Comparison of ENCODE assay signal across 10 mouse cellular contexts in genomic region chr2:152729013-152729635, GRCm38 (mm10). TPM values are rescaled to one million over a fixed set of nuclear protein-coding genes. Genes with fewer than 3 reads are reported as not detected.
DNase-seq lines count a peak whose midpoint lies in the region; ATAC-seq and TF ChIP-seq lines count a peak whose summit lies in the region.
"Had no signal": no experiment of that assay in that cellular context is flagged by ENCODE, and none has a peak within 500 bp of the region (broad histone marks: within the 10 kb centered on the region; RNA-seq: fewer than 3 reads in every experiment).

No protein-coding gene starts in this region.

- no peaks in the 10 kb centered on the region for H3K9me3 ChIP-seq in liver, embryonic 16.5 days (replicated peaks; ENCODE audit: control insufficient read depth, low read length)

- peak overlapping the region; percentile 79; the same call in 1 of the 2 replicates for H3K27ac ChIP-seq in cortical plate, adult 2 months (ENCODE audit: insufficient read depth, low read length)
- peak overlapping the region; percentile 71 for H3K27ac ChIP-seq in liver, embryonic 16.5 days (ENCODE audit: low read length)

- no peak overlapping the region for H3K4me2 ChIP-seq in liver, embryonic 16.5 days (ENCODE audit: low read depth, low read length)

- peaks cover 14% of the 10 kb centered on the region for H3K27me3 ChIP-seq in liver, embryonic 16.5 days (ENCODE audit: control insufficient read depth, insufficient read depth, low read depth, low read length)

- H3K9ac ChIP-seq in liver, embryonic 16.5 days (ENCODE audit: low read depth, low read length), result no peak overlapping the region

- ATAC-seq in liver, embryonic 16.5 days (ENCODE audit: low read depth), result 0 out of 2 replicates have a peak, but pooled peaks have one; percentile 4
- ATAC-seq: CD4-positive, CD25-positive, alpha-beta regulatory T cell, adult 4 months had no signal

- 25% methylated on average over 8 of the region's 8 CpGs for WGBS in liver, embryonic 16.5 days (ENCODE audit: insufficient replicate concordance)

- no peak overlapping the region for H3K4me3 ChIP-seq in cortical plate, adult 2 months (ENCODE audit: insufficient read depth, low read length)
- no peak overlapping the region for H3K4me3 ChIP-seq in liver, embryonic 16.5 days (ENCODE audit: low read depth, low read length)

- TF ChIP-seq CTCF in cortical plate, adult 2 months (IDR thresholded peaks at IDR 0.05; ENCODE audit: extremely low read depth, insufficient read depth, low read length), result no peak

- no peaks in the 10 kb centered on the region; the same call in 1 of the 2 replicates for H3K4me1 ChIP-seq in cortical plate, adult 2 months (ENCODE audit: control insufficient read depth, insufficient read depth, low read length)
- H3K4me1 ChIP-seq in liver, embryonic 16.5 days (ENCODE audit: control insufficient read depth, low read depth, low read length), result peaks cover 30% of the 10 kb centered on the region

- TF ChIP-seq POLR2A in cortical plate, adult 2 months (IDR thresholded peaks at IDR 0.05; ENCODE audit: extremely low read depth, insufficient read depth, low read length), result no peak

- peak; percentile 94 for DNase-seq in heart, adult 11 months
- DNase-seq in heart, postnatal 4 days, result no peak
- peak; percentile 75 for DNase-seq in kidney, adult 11 months
- DNase-seq in right cerebral cortex, adult 18-20 months, result no peak
- no peak for DNase-seq in cerebellum, adult 18-20 months
- DNase-seq in retina, embryonic 14.5 days (ENCODE audit: low spot score), result no peak
- DNase-seq: cerebellum, postnatal 36 days had no signal

- H3K36me3 ChIP-seq in liver, embryonic 16.5 days (ENCODE audit: control insufficient read depth, insufficient read depth), result no peaks in the 10 kb centered on the region

RNA-seq across cellular contexts. Expression of gene Id1, which starts 6.9 kb away (rescaled TPM):
- total RNA-seq in heart, postnatal 4 days (2021), result 10 to 100 TPM; 71.8 to 76.6 TPM
- polyA plus RNA-seq in cortical plate, adult 2 months (2012; rRNA removed), result 74.2 and 81.0 TPM in 2 replicates
- polyA plus RNA-seq in liver, embryonic 16.5 days (2015; fragmentation: Nextera tagmentation; extraction: Ambion mirVana), result 18.1 and 18.8 TPM in 2 replicates

RNA-seq across cellular contexts. Expression of gene Cox4i2, which starts 24.8 kb away (rescaled TPM):
- 10 to 100 TPM; 13.7 to 15.1 TPM for total RNA-seq in heart, postnatal 4 days (2021)
- polyA plus RNA-seq in cortical plate, adult 2 months (2012; rRNA removed), result 6.3 and 6.9 TPM in 2 replicates
- polyA plus RNA-seq in liver, embryonic 16.5 days (2015; fragmentation: Nextera tagmentation; extraction: Ambion mirVana), result 0.95 and 1.4 TPM in 2 replicates

RNA-seq across cellular contexts. Expression of gene Mcts2, which starts 42.3 kb away (rescaled TPM):
- total RNA-seq in heart, postnatal 4 days (2021), result 10 to 100 TPM; 19.9 to 20.2 TPM
- polyA plus RNA-seq in cortical plate, adult 2 months (2012; rRNA removed), result 20.0 and 21.5 TPM in 2 replicates
- polyA plus RNA-seq in liver, embryonic 16.5 days (2015; fragmentation: Nextera tagmentation; extraction: Ambion mirVana), result 10.2 and 11.1 TPM in 2 replicates

RNA-seq across cellular contexts. Expression of gene H13, which starts 59.9 kb away (rescaled TPM):
- 10 to 100 TPM; 54.1 to 54.2 TPM for total RNA-seq in heart, postnatal 4 days (2021)
- 65.9 and 68.4 TPM in 2 replicates for polyA plus RNA-seq in cortical plate, adult 2 months (2012; rRNA removed)
- polyA plus RNA-seq in liver, embryonic 16.5 days (2015; fragmentation: Nextera tagmentation; extraction: Ambion mirVana), result 45.5 and 52.7 TPM in 2 replicates

Comparison
In these comparisons a context has a peak if more than half of its experiments do, and no peak if none do; other contexts are left out.
1. DNase-seq: peak in heart, adult 11 months (single experiment) and kidney, adult 11 months (single experiment); none in heart, postnatal 4 days (single experiment), right cerebral cortex, adult 18-20 months (single experiment), cerebellum, adult 18-20 months (0 of 2) and retina, embryonic 14.5 days (single experiment).